Mouse (Mus musculus): Measurements from ENCODE around the gene Adgrb2.
A peak's percentile ranks its signal among the peaks of the same experiment; 100 is the strongest.

The Adgrb2 gene

GRCm38 (mm10) chr4:130033496-130033895, 48.8 kb downstream of the Adgrb2 start:
- DNase-seq: no peak

- no peak for DNase-seq
These were observed 51.4 kb downstream of the Adgrb2 start for GRCm38 (mm10) chr4:130036112-130036511.

- DNase-seq: peak; percentile 86
These were observed 52.1 kb downstream of the Adgrb2 start for GRCm38 (mm10) chr4:130036573-130037401.

GRCm38 (mm10) chr4:130039351-130039750, 54.7 kb downstream of the Adgrb2 start:
- DNase-seq: no peak

DNA sequence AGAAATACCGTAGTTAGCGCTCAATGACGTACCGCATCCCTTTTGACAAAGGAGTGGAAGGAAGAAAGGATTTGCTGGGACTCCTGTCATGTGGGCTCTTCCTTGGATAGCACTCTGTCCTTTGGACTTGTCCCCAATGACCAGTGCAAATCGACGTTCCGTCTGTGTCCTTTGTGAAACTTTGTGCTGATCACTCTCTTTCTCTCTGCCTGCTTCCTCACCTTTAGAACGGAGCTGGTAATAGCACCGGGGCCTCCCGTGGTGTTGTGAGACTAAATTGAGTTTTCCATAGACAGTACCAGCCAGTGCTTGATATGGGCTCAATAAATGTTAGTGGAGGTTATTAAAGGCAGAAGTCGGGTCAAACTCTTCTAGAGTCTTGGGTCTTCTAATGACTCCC, 56.4 kb downstream of the Adgrb2 start:
- DNase-seq: no peak

DNA sequence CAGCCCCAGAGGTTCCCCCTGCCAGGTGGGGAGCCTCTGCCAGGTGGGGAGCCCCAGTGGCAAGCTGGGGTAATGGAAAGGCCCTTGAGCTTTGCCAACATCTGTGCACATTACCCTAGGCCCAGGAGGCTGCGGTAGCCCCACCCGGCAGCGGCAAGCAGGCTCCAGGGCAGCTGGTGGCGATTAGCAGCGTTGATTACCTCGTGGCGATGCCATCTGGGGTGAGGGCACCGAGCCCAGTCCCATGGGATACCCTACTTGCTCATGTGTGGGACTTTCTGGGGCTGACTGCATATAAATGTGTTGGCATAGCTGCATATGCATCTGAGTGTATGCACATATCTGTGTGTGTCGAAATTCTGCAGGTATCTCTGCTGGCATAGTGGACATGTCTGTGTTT, 59.5 kb downstream of the Adgrb2 start:
- no peak for DNase-seq

GRCm38 (mm10) chr4:130045609-130046008, 60.9 kb downstream of the Adgrb2 start:
- DNase-seq: no peak

GRCm38 (mm10) chr4:130047331-130048202, 62.9 kb downstream of the Adgrb2 start, which contains the start of gene Col16a1:
TSS of gene Col16a1 (plus strand) at chr4:130047840.
- peak; percentile 81 for DNase-seq

- no peak for DNase-seq
These were observed 63.5 kb downstream of the Adgrb2 start for GRCm38 (mm10) chr4:130048203-130048479.

DNA sequence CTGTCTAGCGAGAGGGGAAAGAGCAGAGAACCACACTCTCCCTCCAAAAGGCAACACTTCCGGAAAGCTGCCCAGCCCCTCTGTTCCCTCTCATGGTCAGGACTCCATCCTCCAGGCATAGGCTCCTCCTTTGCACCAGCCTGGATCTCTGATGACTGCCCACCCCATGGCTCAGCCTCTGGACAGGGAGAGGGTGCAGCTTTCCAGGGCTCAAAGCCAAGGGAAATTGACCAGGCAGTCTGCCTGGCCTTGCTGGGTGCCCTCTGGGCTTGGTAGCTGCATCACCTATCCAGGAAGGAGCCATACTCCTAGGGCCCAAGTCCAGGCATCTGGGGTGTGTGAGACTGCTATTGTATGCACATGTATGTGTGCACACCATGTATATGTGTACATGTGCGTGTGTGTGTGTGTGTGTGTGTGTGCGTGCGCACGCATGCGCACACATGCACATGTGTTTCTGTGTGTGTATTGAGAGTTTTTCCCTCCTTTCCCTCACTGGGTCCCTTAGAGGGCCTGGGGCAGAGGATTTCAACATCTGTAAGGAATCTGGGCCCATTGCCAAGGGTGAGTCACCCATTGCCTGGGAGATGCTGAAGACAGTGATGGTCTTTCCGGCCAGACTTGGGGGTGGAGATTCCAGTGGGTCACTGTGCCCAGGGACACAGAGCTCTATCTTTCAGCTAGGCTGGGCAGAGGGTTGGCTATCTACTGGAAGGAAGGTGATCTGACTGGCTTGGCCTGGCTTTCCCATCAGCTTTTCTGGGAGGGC, 65.6 kb downstream of the Adgrb2 start:
- DNase-seq: no peak

- no peak for DNase-seq
These were observed 67.6 kb downstream of the Adgrb2 start for GRCm38 (mm10) chr4:130052283-130052682.

DNA sequence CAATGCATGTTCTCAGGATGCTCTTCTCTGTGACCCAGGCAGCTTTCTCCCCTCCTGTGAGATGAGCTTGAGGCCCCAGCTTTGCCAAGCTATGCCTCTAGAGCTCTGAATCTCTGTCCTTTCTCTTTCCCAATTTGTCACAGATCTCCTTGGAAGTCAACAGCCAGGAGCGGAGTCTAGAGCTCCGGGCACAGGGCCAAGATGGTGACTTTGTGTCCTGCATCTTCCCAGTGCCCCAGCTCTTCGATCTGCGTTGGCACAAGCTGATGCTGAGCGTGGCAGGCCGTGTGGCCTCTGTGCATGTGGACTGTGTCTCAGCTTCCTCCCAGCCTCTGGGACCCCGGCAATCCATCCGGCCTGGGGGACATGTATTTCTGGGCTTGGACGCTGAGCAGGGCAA, 68.4 kb downstream of the Adgrb2 start:
- DNase-seq: no peak

- no peak for DNase-seq
These were observed 70.1 kb downstream of the Adgrb2 start for GRCm38 (mm10) chr4:130054727-130055126.

DNA sequence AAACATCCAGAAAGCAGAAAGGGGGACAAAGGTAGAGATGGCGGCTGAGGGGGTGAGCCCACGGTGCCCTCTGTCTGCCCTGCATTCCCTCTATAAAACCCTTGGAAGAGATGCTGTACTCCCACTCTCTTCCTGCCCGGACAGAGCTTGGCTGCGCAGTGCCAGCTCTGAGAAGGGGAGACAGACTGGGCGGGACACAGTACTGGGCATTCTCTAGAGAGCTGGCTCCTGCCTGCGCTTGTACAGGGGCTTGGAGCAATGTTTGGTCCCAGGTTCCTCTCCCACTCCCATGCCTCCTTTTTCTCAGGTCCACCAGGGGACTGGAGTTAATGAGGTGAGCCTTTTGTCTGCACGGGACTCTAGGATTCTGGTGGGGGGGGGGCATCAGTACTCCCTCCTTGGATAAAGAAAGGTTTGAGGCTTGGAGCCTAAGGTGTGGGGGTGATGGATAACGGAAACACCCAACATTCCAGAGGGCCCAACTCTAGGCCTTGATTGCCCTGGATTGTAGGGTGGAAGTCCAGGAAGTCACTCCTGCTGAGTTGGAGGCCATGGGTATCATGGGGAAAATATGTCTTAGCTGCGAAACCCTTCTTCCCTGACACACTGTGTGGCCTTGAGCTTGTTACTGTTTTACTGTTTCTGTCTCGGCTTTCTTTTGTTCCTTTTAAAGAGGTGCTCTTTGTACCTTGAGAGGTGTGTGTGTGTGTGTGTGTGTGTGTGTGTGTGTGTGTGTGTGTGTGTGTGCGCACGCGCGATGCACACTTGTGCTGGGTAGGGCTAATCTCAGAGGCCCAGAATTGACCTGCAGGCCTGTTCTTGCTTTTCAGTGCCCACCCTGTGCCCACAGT, 70.7 kb downstream of the Adgrb2 start:
- no peak for DNase-seq

- DNase-seq: no peak
These were observed 71.3 kb downstream of the Adgrb2 start for GRCm38 (mm10) chr4:130056011-130056322.

- DNase-seq: no peak
These were observed 71.8 kb downstream of the Adgrb2 start for GRCm38 (mm10) chr4:130056471-130056870.

- DNase-seq: no peak
These were observed 76.3 kb downstream of the Adgrb2 start for GRCm38 (mm10) chr4:130060937-130061336.

DNA sequence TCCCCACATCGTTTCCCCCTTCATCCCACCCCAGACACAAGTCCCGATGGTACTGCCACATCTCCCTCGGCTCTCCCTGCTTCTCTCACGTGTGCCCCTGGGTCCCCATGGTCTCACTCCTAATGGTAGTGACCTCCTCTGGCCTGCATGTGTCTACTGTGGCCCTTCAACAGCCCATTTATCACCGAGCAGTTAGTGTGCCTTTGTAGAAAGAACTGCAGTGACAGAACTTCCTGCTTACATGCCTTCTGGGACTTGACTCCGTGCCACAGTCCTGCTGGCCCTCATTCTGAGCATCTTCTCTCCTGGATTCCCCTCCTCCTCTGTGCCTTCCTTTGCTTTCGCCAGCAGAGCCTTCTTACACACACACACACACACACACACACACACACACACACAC, 78.5 kb downstream of the Adgrb2 start:
- DNase-seq: no peak

GRCm38 (mm10) chr4:130066816-130067215, 82.1 kb downstream of the Adgrb2 start:
- DNase-seq: no peak

GRCm38 (mm10) chr4:130070523-130070922, 85.9 kb downstream of the Adgrb2 start:
- DNase-seq: no peak

- DNase-seq: no peak
These were observed 87.1 kb downstream of the Adgrb2 start for GRCm38 (mm10) chr4:130071758-130072157.
